Mouse (Mus musculus) urinary bladder, postnatal 10 days (tissue): Measurements from ENCODE around the gene Cog4.
"Not testable (repeated sequence)": the region's sequence is repeated elsewhere in the genome, so short reads cannot be mapped to it uniquely, and the experiment has no call there.

ENCODE experiments used
- DNase-seq: peaks from one replicate; pipeline ENCODE4 v3.0.0; 2022; ENCODE audit warnings: low spot score

The Cog4 gene

GRCm38 (mm10) chr8:110926690-110927089, 80.3 kb downstream of the Cog4 start:
- DNase-seq = no peak

GRCm38 (mm10) chr8:110928435-110928834, 82.0 kb downstream of the Cog4 start:
- DNase-seq = no peak

DNA sequence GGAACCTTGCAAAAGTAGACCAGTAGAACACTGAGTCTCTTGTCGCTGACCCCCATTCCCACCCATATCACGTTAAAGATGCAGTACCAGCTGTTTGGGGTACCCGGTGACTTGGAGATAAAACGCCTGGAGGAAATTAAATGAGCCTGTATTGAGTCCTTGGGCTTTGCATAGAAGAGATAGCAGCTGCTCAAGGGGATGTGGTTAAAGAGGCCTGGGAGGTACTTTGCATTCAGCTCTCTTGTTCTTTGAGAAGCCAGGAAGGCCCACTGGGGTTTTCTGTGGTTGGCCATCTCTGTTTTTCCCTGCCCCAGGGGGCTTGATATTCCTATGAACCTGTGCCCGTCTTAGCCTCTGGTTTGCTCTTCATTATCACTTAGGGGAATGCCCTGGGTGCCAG, 82.7 kb downstream of the Cog4 start:
- no peak for DNase-seq

DNA sequence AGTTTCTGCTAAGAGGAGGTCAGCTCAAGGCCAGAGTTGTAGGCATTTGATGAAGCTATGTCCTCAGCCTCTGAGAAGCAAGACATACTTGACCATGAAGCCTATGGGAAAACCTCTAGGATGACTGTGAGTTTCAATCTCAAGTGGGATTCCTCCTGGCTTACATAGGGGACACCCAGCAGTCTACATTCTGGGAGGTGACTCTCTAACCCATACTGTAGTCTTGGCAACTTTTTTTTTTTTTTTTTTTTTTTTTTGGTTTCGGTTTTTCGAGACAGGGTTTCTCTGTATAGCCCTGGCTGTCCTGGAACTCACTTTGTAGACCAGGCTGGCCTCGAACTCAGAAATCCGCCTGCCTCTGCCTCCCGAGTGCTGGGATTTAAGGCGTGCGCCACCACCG, 83.3 kb downstream of the Cog4 start:
- not testable (repeated sequence) for DNase-seq

DNA sequence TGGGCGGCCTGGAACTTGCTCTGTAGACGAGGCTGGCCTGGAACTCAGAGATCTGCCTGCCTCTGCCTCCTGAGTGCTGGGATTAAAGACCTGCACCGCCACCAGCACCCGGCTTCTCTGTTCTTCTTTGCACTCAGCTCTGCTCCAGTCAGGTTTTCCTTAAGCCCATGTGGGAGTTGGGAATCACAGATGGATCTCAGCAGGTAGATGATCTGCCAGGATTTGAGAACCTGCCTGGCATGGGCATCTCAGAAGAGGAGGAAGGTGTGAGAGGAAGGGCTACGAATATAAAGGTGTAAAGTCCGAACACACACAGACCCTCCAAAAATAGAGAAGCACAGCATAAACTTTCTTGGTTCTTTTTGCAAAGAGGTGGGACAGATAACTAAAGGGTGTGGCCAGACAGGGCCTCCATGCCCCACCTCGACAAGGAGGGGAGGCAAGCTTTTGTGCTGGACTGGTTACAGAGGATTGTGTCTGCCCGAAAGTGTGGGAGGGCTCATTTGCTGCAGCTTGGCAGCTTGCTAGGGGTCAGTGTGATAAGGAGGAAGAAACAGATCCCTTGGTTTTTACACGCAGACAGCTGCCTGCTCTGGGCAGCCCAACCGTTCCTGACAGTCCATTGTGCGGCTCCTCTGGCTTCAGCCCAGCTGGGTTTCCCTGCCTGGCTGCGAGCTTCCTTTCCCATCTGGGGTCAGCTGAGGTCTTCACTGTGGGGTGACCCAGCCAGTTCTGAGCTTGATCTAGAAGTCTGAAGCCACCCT, 85.0 kb downstream of the Cog4 start:
- DNase-seq = no peak
